Mouse (Mus musculus) layer of hippocampus, postnatal 36 days (tissue): ENCODE measurements around the gene Tmem211. TPM values are rescaled to one million over a fixed set of nuclear protein-coding genes. Genes with fewer than 3 reads are reported as not detected.

Source experiments
- DNase-seq, 2 experiments: peaks; one replicate each; pipeline ENCODE4 v3.0.0; 2022
- total RNA-seq, 2 experiments: library from RNA; stranded (reverse); gene quantifications; 2 replicates each; pipeline ENCODE4 v1.2.3; 2021

Gene Tmem211
- total RNA-seq, result not detected

- DNase-seq, result peak; percentile 79 to 82
Measured at GRCm38 (mm10) chr5:113226632-113227102, at the start of gene Tmem211. TSS of gene Tmem211 (plus strand) at chr5:113226909.

GRCm38 (mm10) chr5:113179451-113179842, 47.3 kb upstream of the Tmem211 start:
- DNase-seq, result no peak

GRCm38 (mm10) chr5:113179843-113180682, 46.6 kb upstream of the Tmem211 start:
- DNase-seq, result peak; percentile 81 to 84

GRCm38 (mm10) chr5:113180755-113181154, 46.0 kb upstream of the Tmem211 start:
- DNase-seq, result no peak

GRCm38 (mm10) chr5:113181441-113181840, 45.3 kb upstream of the Tmem211 start:
- no peak for DNase-seq

GRCm38 (mm10) chr5:113190558-113190957, 36.2 kb upstream of the Tmem211 start:
- no peak for DNase-seq

GRCm38 (mm10) chr5:113191901-113192300, 34.8 kb upstream of the Tmem211 start:
- DNase-seq, result no peak

GRCm38 (mm10) chr5:113193762-113194161, 32.9 kb upstream of the Tmem211 start:
- DNase-seq, result peak in 1 of 2 experiments; percentile 46

- no peak for DNase-seq
Measured at GRCm38 (mm10) chr5:113195451-113195850, 31.3 kb upstream of the Tmem211 start.

GRCm38 (mm10) chr5:113195907-113196306, 30.8 kb upstream of the Tmem211 start:
- peak in 1 of 2 experiments; percentile 51 for DNase-seq

GRCm38 (mm10) chr5:113196916-113197794, 29.6 kb upstream of the Tmem211 start:
- DNase-seq, result no peak

- DNase-seq, result no peak
Measured at GRCm38 (mm10) chr5:113199126-113199771, 27.5 kb upstream of the Tmem211 start.

- no peak for DNase-seq
Measured at GRCm38 (mm10) chr5:113199772-113200134, 27.0 kb upstream of the Tmem211 start.

- DNase-seq, result no peak
Measured at GRCm38 (mm10) chr5:113204193-113204592, 22.5 kb upstream of the Tmem211 start.

- no peak for DNase-seq
Measured at GRCm38 (mm10) chr5:113206670-113207352, 19.9 kb upstream of the Tmem211 start.

- DNase-seq, result no peak
Measured at GRCm38 (mm10) chr5:113208048-113208447, 18.7 kb upstream of the Tmem211 start.

- peak; percentile 45 to 61 for DNase-seq
Measured at GRCm38 (mm10) chr5:113208622-113209400, 17.9 kb upstream of the Tmem211 start.

GRCm38 (mm10) chr5:113209401-113209750, 17.3 kb upstream of the Tmem211 start:
- no peak for DNase-seq

- no peak for DNase-seq
Measured at GRCm38 (mm10) chr5:113209898-113210297, 16.8 kb upstream of the Tmem211 start.

GRCm38 (mm10) chr5:113210314-113210713, 16.4 kb upstream of the Tmem211 start:
- no peak for DNase-seq

GRCm38 (mm10) chr5:113212156-113212835, 14.4 kb upstream of the Tmem211 start:
- DNase-seq, result no peak
